Mouse (Mus musculus): Measurements from ENCODE around the gene Mblac2.
"Not testable (repeated sequence)": the region's sequence is repeated elsewhere in the genome, so short reads cannot be mapped to it uniquely, and the experiment has no call there.

The Mblac2 gene

DNA sequence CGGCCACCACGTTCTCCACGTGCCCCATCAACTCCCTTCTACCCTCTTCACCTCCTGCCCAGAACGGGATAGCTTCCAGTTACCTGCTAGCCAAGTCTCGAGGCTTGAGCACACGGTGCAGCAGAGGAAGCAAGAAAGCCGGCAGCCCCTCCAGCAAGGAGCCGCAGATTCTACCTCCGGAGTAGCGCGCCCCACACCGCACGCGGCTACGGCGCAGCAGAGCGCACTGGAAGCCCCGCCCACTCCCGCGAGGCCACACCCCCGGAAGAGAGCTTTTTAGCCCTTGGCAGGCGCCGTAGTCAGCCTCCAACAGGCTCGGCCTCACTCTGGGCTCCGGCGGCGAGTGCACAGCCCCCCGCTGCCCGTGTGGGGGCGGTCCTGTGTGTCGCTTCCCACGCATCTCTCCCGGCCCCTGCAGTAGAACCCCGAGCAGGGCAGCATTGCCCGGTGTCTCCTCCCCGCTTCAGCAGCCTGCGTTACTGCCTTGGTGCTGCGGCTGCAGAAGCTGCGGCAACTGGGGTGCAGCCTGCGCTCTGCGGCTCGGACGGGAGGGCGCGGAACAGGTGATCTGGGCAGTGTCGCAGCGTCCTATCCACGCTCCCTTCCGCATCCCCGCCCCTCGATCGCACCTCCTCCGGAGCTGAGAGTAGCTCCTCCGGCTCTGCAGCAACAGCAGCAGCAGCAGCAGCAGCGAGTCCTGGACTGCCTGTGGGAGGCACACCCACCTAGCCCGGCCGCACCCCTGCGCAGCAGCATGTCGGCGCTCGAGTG, at the start of gene Mblac2, which contains the start of gene Polr3g:
TSS of gene Mblac2 (plus strand) at position 567 of the 771 bp plus-strand sequence.
TSS of gene Polr3g (minus strand) at position 239 of the 771 bp plus-strand sequence.
- peak; percentile 90 for DNase-seq (ENCODE audit: low read depth, low spot score)

DNA sequence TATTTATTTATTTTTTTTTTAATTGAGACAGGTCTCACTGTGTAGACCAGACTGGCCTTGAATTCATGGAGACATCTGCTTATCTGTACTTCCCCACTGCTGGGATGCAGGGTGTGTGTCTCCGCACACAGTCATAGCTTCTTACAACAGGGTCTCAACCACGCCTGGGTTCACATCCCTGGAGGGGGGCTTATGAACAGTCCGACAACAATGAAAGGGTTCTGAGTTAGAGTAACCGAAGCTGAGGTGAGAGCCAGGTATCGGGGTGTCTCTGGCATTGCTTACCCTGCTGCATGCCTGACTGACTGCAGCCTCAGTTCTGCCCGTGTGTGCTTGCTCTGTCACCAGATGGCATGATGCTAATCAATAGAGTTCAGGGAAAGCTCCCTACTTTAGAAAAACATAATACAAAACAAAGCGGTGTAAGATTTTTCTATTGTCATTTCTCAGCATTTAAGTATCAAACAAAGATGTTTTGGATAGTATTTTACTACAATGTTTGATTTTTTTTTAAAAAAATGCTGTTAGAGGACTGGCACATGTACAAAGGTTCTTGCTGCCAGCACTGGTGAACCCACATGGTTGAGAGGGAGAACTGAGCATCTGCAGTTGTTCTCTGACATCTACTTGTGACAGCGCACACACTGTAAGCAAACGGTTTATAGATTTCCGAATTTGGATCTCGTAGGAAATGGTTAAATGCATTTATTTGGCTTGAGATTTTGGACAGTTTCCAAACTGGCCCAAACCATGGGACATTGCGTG, 47.4 kb upstream of the Mblac2 start:
- no peak for DNase-seq (ENCODE audit: low read depth, low spot score)

DNA sequence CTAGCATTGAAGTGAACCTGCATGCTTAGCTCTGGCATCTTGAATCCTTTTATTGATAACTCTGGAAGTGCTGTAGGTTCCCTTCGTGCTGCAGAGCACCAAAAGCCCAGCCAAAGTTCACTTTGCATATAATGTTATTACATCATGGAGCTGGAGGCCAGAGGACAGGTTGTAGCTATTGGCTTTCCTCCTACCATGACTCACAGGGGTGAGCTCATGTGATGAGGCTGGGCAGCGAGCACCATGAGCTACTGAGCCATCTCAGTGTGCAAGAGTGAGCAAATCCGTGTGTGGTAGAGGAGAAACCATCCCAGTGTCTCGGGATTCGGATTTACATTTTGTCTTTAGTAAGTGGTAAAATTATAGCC, 46.8 kb upstream of the Mblac2 start:
- DNase-seq (ENCODE audit: low read depth, low spot score) = no peak

DNA sequence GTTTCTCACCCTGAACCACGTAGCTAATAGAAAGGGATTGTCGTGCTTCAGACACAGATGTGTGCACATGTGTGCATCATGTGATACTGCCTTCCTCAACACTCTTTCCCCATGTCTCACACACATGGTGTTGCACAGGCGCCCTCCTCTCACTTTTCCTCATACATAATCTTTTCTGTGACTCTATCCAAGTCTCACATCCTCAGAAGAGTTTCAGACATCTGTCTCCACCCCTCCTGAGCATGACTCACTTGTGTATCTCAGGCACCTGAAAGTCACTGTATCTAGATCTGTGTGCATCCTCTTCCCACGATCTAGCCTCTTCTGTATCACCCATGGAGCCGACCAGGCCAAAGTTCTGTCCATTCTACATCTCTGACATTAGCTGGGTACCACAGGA, 43.4 kb upstream of the Mblac2 start:
- DNase-seq (ENCODE audit: low read depth, low spot score) = no peak

DNA sequence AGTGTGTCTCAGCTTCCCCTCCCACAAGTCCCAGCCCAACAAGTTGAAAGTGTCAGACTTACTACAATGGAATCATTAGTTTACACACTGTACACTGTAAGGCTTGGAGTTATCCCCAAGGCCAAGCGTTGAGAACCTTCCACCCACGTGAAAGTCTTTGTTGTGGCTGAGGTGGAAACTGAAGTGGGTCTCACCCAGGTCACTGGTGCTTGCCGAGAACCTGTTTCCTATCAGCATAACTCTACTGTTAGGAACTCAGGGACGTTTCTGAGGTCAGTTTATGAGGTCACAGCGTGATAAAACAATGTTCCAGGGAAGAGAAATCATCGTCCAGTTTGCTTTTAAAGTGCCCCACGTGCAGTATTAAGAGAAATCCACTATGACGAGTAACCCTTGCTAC, 35.8 kb upstream of the Mblac2 start:
- DNase-seq (ENCODE audit: low read depth, low spot score) = no peak

DNA sequence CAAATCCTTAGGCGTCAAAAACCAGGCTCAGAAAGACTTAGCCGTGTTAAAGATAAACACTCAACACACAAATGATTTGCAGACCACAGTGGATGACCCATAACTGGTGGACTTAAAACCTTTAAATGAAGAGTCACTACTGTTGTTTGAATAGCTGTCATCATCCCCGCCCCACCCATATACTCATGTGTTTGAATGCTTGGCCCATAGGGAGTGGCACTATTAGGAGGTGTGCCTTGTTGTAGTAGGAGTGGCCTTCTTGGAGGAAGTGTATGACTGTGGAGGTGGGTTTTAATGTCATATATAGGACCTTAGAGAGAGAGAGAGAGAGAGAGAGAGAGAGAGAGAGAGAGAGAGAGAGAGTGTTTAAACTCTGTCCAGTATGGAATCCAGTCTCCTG, 28.0 kb upstream of the Mblac2 start:
- DNase-seq (ENCODE audit: low read depth, low spot score) = no peak

DNA sequence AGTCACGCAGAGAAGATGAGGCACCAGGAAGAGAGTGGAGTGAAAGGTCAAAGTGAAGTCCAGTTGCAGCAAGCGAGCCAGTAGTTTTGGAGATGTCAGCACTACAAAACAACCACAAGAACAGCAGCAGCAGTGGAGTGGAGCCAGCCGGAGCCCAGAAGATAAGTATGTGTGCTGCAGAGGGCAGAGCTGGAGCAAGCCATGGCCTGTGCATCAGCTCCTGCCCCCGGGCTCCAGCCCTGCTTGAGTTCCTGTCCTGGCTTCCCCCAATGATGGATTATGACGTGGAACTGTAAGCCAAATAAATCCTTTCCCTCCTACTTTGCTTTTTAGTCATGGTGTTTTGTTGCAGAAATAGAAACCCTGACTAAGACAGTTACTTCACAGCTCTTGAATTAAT, 26.9 kb upstream of the Mblac2 start:
- no peak for DNase-seq (ENCODE audit: low read depth, low spot score)

DNA sequence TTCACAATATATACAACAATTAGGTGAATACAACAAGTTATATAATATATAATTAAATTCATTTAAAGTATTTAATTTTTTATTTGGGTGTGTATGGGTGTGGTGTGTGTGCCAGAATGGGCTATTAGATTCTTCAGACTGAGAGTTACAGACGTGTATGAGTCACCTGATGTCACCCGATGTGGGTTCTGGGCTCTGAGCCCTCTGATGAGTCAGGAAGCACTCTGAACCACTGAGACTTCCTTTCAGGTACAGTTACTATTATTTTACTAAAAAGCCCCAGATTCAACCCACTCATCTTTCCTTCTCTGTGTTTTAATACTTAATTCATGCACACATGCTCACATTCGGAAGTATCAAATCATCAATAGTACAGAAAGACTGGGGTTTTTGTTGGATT, 26.3 kb upstream of the Mblac2 start:
- DNase-seq (ENCODE audit: low read depth, low spot score) = no peak

DNA sequence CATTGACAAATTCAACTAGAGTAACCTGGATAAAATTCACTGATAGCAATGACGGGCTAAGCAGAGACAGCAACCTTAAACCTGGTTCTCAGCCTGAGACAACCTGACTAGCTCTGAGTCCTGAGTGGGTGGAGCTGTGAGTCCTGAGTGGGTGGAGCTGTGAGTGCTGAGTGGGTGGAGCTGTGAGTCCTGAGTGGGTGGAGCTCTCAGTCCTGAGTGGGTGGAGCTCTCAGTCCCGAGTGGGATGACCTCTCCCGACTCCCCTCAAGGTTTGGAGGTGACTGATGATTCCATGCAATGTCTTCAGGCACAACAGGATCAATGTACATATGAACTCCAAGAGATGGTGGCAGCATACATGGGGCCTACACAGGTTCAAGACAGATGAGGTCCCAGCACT, 21.6 kb upstream of the Mblac2 start:
- no peak for DNase-seq (ENCODE audit: low read depth, low spot score)

DNA sequence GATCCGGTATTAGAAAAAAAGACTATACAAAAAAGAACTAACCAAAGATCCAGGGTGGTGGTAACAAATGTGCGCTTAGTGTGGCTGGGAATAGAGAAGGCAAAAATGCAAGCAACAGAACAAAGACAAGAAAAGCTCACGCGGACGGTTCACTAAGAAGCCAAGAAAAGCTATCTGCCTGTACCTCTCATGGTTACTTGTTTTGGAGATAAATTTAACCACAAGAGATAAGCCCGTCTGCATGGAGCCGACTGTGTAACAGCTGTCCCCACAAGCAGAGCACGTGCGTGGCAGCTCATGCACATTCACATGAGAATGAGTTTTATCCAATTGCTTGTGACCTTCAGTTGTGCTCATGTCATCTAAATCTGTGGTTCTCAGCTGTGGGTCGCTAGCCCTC, 20.7 kb upstream of the Mblac2 start:
- no peak for DNase-seq (ENCODE audit: low read depth, low spot score)

DNA sequence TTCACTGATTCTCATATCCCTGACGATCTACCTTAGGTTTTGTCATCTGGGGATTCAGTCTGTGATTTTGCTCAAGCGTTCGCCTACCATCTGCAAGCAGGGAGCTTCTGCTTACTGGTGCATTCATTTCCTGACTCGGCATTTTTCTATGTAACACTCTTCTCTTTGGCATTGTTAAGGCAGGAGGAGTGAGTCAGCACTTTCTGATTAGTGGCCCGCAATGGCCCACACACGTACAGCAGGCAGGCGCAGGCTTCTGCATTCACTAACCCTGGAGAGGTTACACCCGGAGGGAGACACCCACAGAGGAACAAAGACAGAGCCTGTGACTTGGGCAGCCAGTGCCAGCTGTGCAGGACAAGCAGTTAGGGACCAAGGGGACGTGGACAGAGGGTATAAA, 19.5 kb upstream of the Mblac2 start:
- DNase-seq (ENCODE audit: low read depth, low spot score) = no peak

DNA sequence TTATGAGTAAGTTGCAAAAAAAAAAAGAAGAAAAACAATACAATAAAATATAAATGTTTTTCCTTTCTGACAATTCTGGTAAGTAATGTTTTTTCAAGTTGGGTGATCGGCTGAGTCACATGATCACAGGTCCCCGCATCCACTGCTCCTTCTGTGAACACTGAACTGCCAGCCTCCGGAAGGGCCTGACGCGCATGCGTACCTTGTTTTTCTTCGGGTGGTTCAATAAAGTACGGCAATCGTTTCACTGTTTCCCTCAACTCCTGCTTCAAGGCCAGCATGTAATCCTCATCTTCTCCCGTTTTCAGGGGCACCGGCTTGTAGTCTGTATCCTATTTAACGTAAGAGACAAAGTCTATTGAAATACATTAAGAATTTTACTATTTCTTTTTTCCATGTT, 16.7 kb upstream of the Mblac2 start:
- no peak for DNase-seq (ENCODE audit: low read depth, low spot score)

DNA sequence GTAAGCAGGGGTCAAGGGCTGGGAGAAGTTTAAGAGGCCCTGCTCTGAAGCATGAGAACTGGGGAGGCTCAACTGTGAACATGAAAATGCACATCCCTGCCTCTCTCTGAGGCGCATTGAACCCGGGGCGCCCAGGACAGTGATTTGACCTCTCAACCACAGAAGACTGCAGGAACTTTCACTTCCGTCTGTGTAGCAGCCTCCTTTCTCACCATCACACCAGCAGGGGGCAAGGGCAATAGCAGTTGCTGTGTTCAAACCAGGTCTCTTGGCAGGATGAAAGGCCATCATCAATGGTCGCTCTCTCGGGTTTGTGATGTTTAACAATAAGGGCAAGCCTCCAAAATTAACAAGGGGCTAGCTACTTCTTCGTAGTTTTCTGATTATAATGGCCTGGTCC, 8.0 kb upstream of the Mblac2 start:
- no peak for DNase-seq (ENCODE audit: low read depth, low spot score)

DNA sequence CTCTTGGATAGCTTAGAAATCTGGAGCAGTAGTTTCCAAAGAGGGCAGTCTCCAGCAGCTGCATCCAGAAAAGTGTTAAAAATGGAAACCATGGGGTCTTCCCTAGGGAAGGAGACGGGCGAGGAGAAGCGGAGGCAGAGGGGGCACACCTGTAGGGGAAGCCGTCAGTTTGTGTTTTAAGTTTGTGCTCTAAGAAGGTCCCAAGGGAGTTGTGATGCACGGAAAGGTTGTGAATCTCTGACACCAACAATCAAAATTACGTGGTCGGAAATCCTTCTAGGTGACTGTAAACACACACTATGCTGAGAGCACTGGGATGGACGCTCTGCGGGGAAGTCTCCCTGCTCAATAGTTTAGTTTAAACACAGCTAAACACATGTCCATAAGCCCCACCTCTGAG, 7.5 kb upstream of the Mblac2 start:
- no peak for DNase-seq (ENCODE audit: low read depth, low spot score)

DNA sequence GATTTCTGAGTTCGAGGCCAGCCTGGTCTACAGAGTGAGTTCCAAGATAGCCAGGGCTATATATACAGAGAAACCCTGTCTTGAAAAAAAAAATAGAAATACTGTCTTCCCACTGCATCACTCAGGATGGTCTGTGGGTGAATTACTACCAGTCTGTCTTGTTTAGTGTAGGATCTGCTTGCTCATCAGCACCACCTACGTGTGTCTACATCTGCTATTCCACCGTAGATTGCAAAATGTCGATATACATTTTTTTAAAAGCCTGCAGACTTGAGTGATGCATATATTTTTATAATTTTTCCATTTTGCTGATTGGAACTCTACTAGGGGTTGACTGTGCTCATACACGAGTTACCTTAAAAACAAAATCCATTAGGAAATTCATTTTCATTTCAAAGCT, 4.8 kb upstream of the Mblac2 start:
- no peak for DNase-seq (ENCODE audit: low read depth, low spot score)

DNA sequence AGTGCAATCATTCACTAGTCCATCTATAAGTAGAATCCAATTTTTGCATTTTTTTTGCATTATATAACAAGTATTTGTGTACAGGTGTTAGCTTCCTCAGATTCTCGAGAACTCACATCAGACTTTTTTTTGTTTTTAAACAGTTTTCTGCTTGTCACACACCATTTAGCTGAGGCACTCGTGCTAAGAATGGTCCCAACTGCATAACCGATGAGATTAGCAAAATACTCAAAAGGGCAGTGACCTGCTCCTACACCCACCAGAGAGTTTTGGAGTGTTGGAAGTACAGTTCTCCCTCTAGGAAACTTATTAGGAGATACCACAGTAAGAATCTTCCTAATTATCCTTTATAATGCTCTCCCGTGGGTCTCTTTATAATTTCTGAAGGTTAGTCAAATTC, 1.3 kb upstream of the Mblac2 start:
- DNase-seq (ENCODE audit: low read depth, low spot score) = no peak

DNA sequence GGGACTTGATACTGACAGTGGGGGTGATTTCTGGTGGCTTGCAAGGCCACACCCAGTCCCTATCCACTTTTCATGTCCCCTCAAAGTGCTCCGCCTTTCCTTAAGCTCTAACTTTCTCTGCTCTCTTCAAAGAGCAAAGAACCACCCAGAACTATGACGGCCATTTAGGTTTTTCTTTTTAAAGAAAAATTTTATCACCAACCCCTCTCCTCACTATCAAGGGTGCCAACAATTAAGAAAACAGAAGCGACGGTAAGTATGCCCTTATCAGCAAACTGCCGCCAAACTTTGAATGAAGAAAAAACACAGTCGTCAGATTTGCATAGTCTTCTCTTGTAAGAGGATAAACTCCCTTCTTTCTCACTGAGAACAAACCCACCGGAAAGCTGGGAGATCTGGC, 875 bp upstream of the Mblac2 start:
- no peak for DNase-seq (ENCODE audit: low read depth, low spot score)

DNA sequence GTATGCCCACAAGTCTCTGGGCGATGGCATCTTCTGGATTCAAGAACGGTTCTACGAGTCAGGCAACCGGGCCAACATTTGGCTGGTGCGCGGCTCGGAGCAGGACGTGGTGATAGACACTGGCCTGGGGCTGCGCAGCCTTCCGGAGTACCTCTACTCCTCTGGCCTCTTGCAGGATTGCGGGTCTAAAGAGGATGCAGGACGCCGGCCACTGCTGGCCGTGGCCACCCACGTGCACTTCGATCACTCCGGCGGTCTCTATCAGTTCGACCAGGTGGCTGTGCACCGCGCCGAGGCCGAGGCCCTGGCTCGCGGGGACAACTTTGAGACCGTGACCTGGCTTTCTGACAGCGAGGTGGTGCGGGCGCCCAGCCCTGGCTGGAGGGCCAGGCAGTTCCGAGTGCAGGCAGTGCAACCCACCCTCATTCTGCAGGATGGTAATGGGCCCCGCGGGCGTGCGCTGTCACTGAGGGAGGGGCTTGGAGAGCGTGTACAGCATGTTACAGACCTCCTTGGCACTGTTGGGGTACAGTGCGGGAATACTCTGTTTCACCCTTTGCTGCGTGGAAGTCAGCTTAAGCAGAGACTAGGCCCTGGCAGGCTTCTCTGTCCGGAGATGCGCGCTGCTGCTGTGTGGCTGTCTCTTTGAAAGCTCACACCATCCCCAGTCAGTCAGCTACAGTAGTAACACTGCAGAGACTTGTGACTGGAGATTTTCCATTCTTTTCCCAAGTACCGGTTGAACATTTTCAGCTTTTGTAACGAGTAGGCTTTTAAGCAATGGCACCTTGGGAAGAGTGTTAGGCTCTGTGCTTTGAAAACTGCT, 618 bp downstream of the Mblac2 start:
- DNase-seq (ENCODE audit: low read depth, low spot score) = no peak

DNA sequence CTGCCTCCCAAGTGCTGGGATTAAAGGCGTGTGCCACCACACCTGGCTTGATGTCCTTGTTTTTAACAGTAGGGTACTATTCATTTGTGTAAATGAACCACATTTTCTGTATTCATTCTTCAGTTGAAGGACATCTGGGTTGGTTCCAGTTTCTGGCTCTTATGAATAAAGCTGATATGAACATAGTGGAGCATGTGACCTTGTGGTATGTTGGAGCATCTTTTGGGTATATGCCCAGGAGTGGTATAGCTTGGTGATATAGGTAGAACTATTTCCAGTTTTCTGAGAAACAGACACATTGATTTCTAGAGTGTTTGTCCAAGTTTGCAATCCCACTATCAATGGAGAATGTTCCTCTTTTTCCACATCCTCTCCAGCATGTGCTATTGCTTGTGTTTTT, 2.8 kb downstream of the Mblac2 start:
- DNase-seq (ENCODE audit: low read depth, low spot score) = no peak

DNA sequence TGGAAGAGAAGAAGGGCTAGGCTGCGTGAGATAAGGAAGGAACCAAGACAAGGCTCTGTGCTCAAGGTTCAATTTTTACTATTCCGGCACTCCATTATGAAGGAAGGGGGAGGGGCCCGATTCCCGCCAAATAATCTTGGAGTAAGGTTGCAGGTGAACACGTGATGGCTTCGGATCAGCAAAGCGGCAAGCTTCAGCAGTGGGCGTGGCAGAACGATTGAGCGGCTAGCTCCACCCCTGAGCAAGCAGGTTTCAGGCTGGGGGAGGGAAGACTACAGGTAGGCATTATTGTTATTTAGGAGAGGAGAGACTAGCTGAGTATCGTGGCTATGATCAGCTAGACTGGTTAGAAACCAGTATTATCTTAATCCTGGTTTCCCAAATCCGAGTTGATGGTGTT, 17.0 kb downstream of the Mblac2 start:
- not testable (repeated sequence) for DNase-seq (ENCODE audit: low read depth, low spot score)

DNA sequence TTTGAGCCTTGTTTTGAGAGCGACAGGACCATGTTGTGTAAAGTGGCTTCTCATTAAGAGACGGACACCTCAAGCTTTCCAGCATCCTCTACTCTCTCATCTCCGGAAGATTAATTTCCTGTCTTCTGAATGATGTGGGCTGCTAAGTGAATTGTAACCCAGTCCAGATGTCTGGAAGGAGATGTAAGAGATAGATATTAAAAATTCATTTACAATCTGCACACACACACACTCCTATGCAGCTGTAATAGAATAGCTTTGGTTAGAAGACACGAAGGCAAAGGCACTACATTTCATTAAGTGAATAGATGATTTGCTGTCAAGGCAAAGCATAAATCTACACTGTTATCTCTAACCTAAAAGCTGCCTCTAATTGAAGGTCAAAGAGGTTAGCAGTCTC, 18.0 kb downstream of the Mblac2 start:
- DNase-seq (ENCODE audit: low read depth, low spot score) = no peak

DNA sequence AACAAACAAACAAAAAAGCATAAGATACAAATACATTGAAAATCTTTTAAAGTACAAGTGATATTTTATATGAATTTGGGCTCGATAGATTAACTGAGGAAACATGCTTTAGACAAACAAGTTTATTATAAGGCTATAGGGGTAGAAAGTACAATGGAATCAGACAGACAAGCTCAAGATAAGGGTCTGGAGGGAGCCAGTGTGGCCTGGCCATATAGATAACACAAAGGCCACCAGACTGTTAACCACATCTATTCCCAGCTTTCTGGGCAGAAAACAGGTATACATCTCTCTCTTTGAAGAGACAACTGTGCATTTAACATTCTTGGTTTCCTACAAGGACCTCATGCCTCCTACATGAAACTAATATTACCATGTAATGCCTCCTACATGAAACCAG, 19.2 kb downstream of the Mblac2 start:
- no peak for DNase-seq (ENCODE audit: low read depth, low spot score)

Data from retina, postnatal 7 days (tissue).